Comparison of ENCODE assay signal across 23 mouse cellular contexts in genomic region chr8:95764133-95764532, GRCm38 (mm10). TPM values are rescaled to one million over a fixed set of nuclear protein-coding genes. Genes with fewer than 3 reads are reported as not detected.
A peak's percentile ranks its signal among the peaks of the same experiment; 100 is the strongest.
DNase-seq lines count a peak whose midpoint lies in the region; ATAC-seq and TF ChIP-seq lines count a peak whose summit lies in the region.
"Had no signal": no experiment of that assay in that cellular context is flagged by ENCODE, and none has a peak within 500 bp of the region (broad histone marks: within the 10 kb centered on the region; RNA-seq: fewer than 3 reads in every experiment).

No protein-coding gene starts in this region.

- no peak for ATAC-seq in hindbrain, postnatal 0 days
- ATAC-seq in hindbrain, embryonic 12.5 days (ENCODE audit: low FRiP score): no peak
- no peak for ATAC-seq in stomach, postnatal 0 days (ENCODE audit: low FRiP score, low TSS enrichment)
- ATAC-seq: forebrain, embryonic 15.5 days; intestine, embryonic 15.5 days; Patski had no signal

- TF ChIP-seq EP300 in stomach, postnatal 0 days (optimal IDR thresholded peaks at IDR 0.05): no peak

- no peak for DNase-seq in hindbrain, postnatal 0 days (ENCODE audit: low spot score)
- no peak for DNase-seq in left cerebral cortex, adult 2 months (ENCODE audit: extremely low spot score in 1 of 2, low spot score in 2 of 2)
- DNase-seq in left cerebral cortex, adult 8-10 months (ENCODE audit: low spot score in 2 of 2): no peak
- peak; percentile 9 for DNase-seq in NIH3T3 (ENCODE audit: low read depth)
- DNase-seq in stomach, postnatal 0 days (ENCODE audit: low spot score): no peak
- no peak for DNase-seq in cerebellum, postnatal 10 days
- DNase-seq: adrenal gland, postnatal 10 days; adrenal gland, postnatal 36 days; cerebellum, adult 18-20 months; cerebellum, adult 9-10 months; cerebellum, postnatal 25 days; gastrocnemius, postnatal 14 days; heart, adult 11 months; heart, postnatal 14 days; heart, postnatal 4 days had no signal

- no peak overlapping the region for H3K27ac ChIP-seq in hindbrain, postnatal 0 days
- no peak overlapping the region for H3K27ac ChIP-seq in hindbrain, embryonic 12.5 days
- H3K27ac ChIP-seq in left cerebral cortex, adult 2 months: no peak overlapping the region
- no peak overlapping the region for H3K27ac ChIP-seq in stomach, postnatal 0 days (replicated peaks)
- H3K27ac ChIP-seq: embryonic facial prominence, embryonic 12.5 days; embryonic facial prominence, embryonic 15.5 days; forebrain, embryonic 15.5 days; heart, embryonic 13.5 days; hindbrain, embryonic 15.5 days; intestine, embryonic 15.5 days had no signal

- H3K4me3 ChIP-seq in hindbrain, postnatal 0 days (ENCODE audit: low read length): no peak overlapping the region
- no peak overlapping the region for H3K4me3 ChIP-seq in hindbrain, embryonic 12.5 days
- no peak overlapping the region for H3K4me3 ChIP-seq in left cerebral cortex, adult 2 months
- H3K4me3 ChIP-seq in stomach, postnatal 0 days (ENCODE audit: low read depth, low read length): no peak overlapping the region
- H3K4me3 ChIP-seq: embryonic facial prominence, embryonic 12.5 days; embryonic facial prominence, embryonic 15.5 days; forebrain, embryonic 15.5 days; heart, embryonic 13.5 days; hindbrain, embryonic 15.5 days; intestine, embryonic 15.5 days had no signal

- 94% methylated on average over 1 of the region's 1 CpGs for WGBS in hindbrain, postnatal 0 days
- 93% methylated on average over 1 of the region's 1 CpGs for WGBS in hindbrain, embryonic 12.5 days
- WGBS in stomach, postnatal 0 days: 82% methylated on average over 1 of the region's 1 CpGs

- no peaks in the 10 kb centered on the region for H3K4me1 ChIP-seq in hindbrain, postnatal 0 days (ENCODE audit: insufficient read depth, low read length)
- H3K4me1 ChIP-seq in hindbrain, embryonic 12.5 days: no peaks in the 10 kb centered on the region
- no peaks in the 10 kb centered on the region for H3K4me1 ChIP-seq in stomach, postnatal 0 days (replicated peaks; ENCODE audit: control insufficient read depth, insufficient read depth)
- H3K4me1 ChIP-seq: embryonic facial prominence, embryonic 12.5 days; embryonic facial prominence, embryonic 15.5 days; forebrain, embryonic 15.5 days; hindbrain, embryonic 15.5 days; intestine, embryonic 15.5 days had no signal

- H3K27me3 ChIP-seq in hindbrain, postnatal 0 days (ENCODE audit: insufficient read depth, low read length): no peaks in the 10 kb centered on the region
- H3K27me3 ChIP-seq in hindbrain, embryonic 12.5 days: no peaks in the 10 kb centered on the region
- H3K27me3 ChIP-seq in stomach, postnatal 0 days (ENCODE audit: control insufficient read depth, insufficient read depth, low read length): no peaks in the 10 kb centered on the region
- H3K27me3 ChIP-seq: embryonic facial prominence, embryonic 12.5 days; embryonic facial prominence, embryonic 15.5 days; forebrain, embryonic 15.5 days; heart, embryonic 13.5 days; hindbrain, embryonic 15.5 days; intestine, embryonic 15.5 days; Patski had no signal

- no peaks in the 10 kb centered on the region for H3K9me3 ChIP-seq in hindbrain, postnatal 0 days (ENCODE audit: low read length)
- H3K9me3 ChIP-seq in hindbrain, embryonic 12.5 days (replicated peaks): no peaks in the 10 kb centered on the region
- H3K9me3 ChIP-seq in stomach, postnatal 0 days (ENCODE audit: control insufficient read depth, low read length): no peaks in the 10 kb centered on the region
- H3K9me3 ChIP-seq: embryonic facial prominence, embryonic 12.5 days; embryonic facial prominence, embryonic 15.5 days; forebrain, embryonic 15.5 days; heart, embryonic 13.5 days; hindbrain, embryonic 15.5 days; intestine, embryonic 15.5 days had no signal

- H3K9ac ChIP-seq in hindbrain, postnatal 0 days (replicated peaks; ENCODE audit: low read length): no peak overlapping the region
- H3K9ac ChIP-seq in hindbrain, embryonic 12.5 days: no peak overlapping the region
- H3K9ac ChIP-seq in stomach, postnatal 0 days (ENCODE audit: low read length): no peak overlapping the region
- H3K9ac ChIP-seq: embryonic facial prominence, embryonic 12.5 days; embryonic facial prominence, embryonic 15.5 days; forebrain, embryonic 15.5 days; heart, embryonic 13.5 days; hindbrain, embryonic 15.5 days; intestine, embryonic 15.5 days had no signal

- H3K36me3 ChIP-seq in hindbrain, postnatal 0 days (ENCODE audit: insufficient read depth, low read length): peaks cover 51% of the 10 kb centered on the region
- H3K36me3 ChIP-seq in hindbrain, embryonic 12.5 days: peaks cover 71% of the 10 kb centered on the region
- H3K36me3 ChIP-seq in stomach, postnatal 0 days (ENCODE audit: control insufficient read depth, insufficient read depth, low read length): peaks cover 24% of the 10 kb centered on the region

- no peak overlapping the region for H3K4me2 ChIP-seq in hindbrain, postnatal 0 days (ENCODE audit: low read depth, low read length)
- no peak overlapping the region for H3K4me2 ChIP-seq in hindbrain, embryonic 12.5 days (replicated peaks)
- no peak overlapping the region for H3K4me2 ChIP-seq in stomach, postnatal 0 days (replicated peaks; ENCODE audit: low read depth)
- H3K4me2 ChIP-seq: embryonic facial prominence, embryonic 12.5 days; embryonic facial prominence, embryonic 15.5 days; forebrain, embryonic 15.5 days; heart, embryonic 13.5 days; hindbrain, embryonic 15.5 days; intestine, embryonic 15.5 days had no signal

- 0 out of 2 replicates have a peak, but pooled peaks have one; percentile 10 for TF ChIP-seq CTCF in hindbrain, postnatal 0 days (IDR thresholded peaks at IDR 0.05; ENCODE audit: low read depth)
- peak; percentile 57 for TF ChIP-seq CTCF in left cerebral cortex, adult 2 months (IDR thresholded peaks at IDR 0.05)
- 0 out of 2 replicates have a peak, but pooled peaks have one; percentile 12 for TF ChIP-seq CTCF in stomach, postnatal 0 days (IDR thresholded peaks at IDR 0.05; ENCODE audit: low read depth)

- intact Hi-C loops in left cerebral cortex, adult 2 months (cut with DNase I): loop anchor here (5.0 kb wide), 1 partner anchor 68 kb away; no protein-coding TSS in a partner anchor

RNA-seq across cellular contexts. Expression of gene Cnot1, which starts 43.1 kb away (rescaled TPM):
- 123 and 141 TPM in 2 replicates for total RNA-seq in hindbrain, postnatal 0 days (2014; rRNA removed)
- 23.0 and 25.4 TPM in 2 replicates for polyA plus RNA-seq in hindbrain, postnatal 0 days (2015; fragmentation: Nextera tagmentation; extraction: Ambion mirVana)
- polyA plus RNA-seq in hindbrain, embryonic 12.5 days (2016; fragmentation: Nextera tagmentation; extraction: Ambion mirVana): 85.0 and 90.5 TPM in 2 replicates
- 100 to 1,000 TPM; 118 to 123 TPM for total RNA-seq in left cerebral cortex, adult 2 months (2021)
- 100 to 1,000 TPM; 113 to 140 (median 126) TPM for total RNA-seq in left cerebral cortex, adult 8-10 months (2022)
- 17.4 and 18.0 TPM in 2 replicates for polyA plus RNA-seq in stomach, postnatal 0 days (2015; fragmentation: Nextera tagmentation; extraction: Ambion mirVana)

RNA-seq across cellular contexts. Expression of gene Setd6, which starts 48.5 kb away (rescaled TPM):
- total RNA-seq in hindbrain, postnatal 0 days (2014; rRNA removed): 17.3 and 29.5 TPM in 2 replicates
- 35.8 and 38.5 TPM in 2 replicates for polyA plus RNA-seq in hindbrain, postnatal 0 days (2015; fragmentation: Nextera tagmentation; extraction: Ambion mirVana)
- polyA plus RNA-seq in hindbrain, embryonic 12.5 days (2016; fragmentation: Nextera tagmentation; extraction: Ambion mirVana): 20.1 and 21.9 TPM in 2 replicates
- 10 to 100 TPM; 17.7 to 23.5 TPM for total RNA-seq in left cerebral cortex, adult 2 months (2021)
- total RNA-seq in left cerebral cortex, adult 8-10 months (2022): 10 to 100 TPM; 17.6 to 25.4 (median 23.4) TPM
- 19.9 and 23.7 TPM in 2 replicates for polyA plus RNA-seq in stomach, postnatal 0 days (2015; fragmentation: Nextera tagmentation; extraction: Ambion mirVana)
